Mouse (Mus musculus): Measurements from ENCODE around the gene Sf3b6.

Gene Sf3b6

GRCm38 (mm10) chr12:4841392-4841887, 24.1 kb downstream of the Sf3b6 start, which contains the start of gene Fkbp1b:
Gene Fkbp1b (minus strand): TSS chr12:4841591.
- DNase-seq = peak; percentile 77 to 81

GRCm38 (mm10) chr12:4842456-4842855, 25.1 kb downstream of the Sf3b6 start:
- no peak for DNase-seq

GRCm38 (mm10) chr12:4842890-4843597, 25.7 kb downstream of the Sf3b6 start, which contains the start of gene Wdcp:
Gene Wdcp (plus strand): TSS chr12:4843303.
- peak; percentile 88 to 93 for DNase-seq

- DNase-seq = peak; percentile 39 to 60
Measured at GRCm38 (mm10) chr12:4843741-4844140, 26.4 kb downstream of the Sf3b6 start.

GRCm38 (mm10) chr12:4856160-4856559, 38.8 kb downstream of the Sf3b6 start:
- DNase-seq = peak; percentile 21 to 44

- no peak for DNase-seq
Measured at GRCm38 (mm10) chr12:4856834-4857233, 39.5 kb downstream of the Sf3b6 start.

GRCm38 (mm10) chr12:4859241-4859914, 42.0 kb downstream of the Sf3b6 start:
- DNase-seq = no peak

- DNase-seq = no peak
Measured at GRCm38 (mm10) chr12:4862672-4863071, 45.3 kb downstream of the Sf3b6 start.

- peak; percentile 56 to 66 for DNase-seq
Measured at GRCm38 (mm10) chr12:4863654-4864337, 46.5 kb downstream of the Sf3b6 start.

- DNase-seq = no peak
Measured at GRCm38 (mm10) chr12:4864338-4864690, 47.0 kb downstream of the Sf3b6 start.

- no peak for DNase-seq
Measured at GRCm38 (mm10) chr12:4868924-4869323, 51.6 kb downstream of the Sf3b6 start.

- no peak for DNase-seq
Measured at GRCm38 (mm10) chr12:4871260-4871659, 53.9 kb downstream of the Sf3b6 start.

- no peak for DNase-seq
Measured at GRCm38 (mm10) chr12:4872273-4872672, 54.9 kb downstream of the Sf3b6 start.

GRCm38 (mm10) chr12:4872983-4873477, 55.7 kb downstream of the Sf3b6 start:
- no peak for DNase-seq

- DNase-seq = no peak
Measured at GRCm38 (mm10) chr12:4873531-4873930, 56.2 kb downstream of the Sf3b6 start.

GRCm38 (mm10) chr12:4874161-4874927, 57.0 kb downstream of the Sf3b6 start, which contains the start of gene Mfsd2b:
Gene Mfsd2b (minus strand): TSS chr12:4874359.
- peak; percentile 53 to 65 for DNase-seq

- no peak for DNase-seq
Measured at GRCm38 (mm10) chr12:4875623-4876022, 58.3 kb downstream of the Sf3b6 start.

All from cerebellum, postnatal 14 days (tissue).